Mouse (Mus musculus) ES-Bruce4 (cell line): ENCODE results near the gene Tra2b. TPM values are rescaled to one million over a fixed set of nuclear protein-coding genes. Genes with fewer than 3 reads are reported as not detected.

Source experiments
- H3K27ac ChIP-seq: 2 replicates; pipeline ENCODE4 v1.5.1; 2012; ENCODE audit warnings: low read length, inconsistent platforms; ENCODE audit not compliant: insufficient read depth
- H3K27me3 ChIP-seq: 2 replicates; pipeline ENCODE4 v1.6.1; 2012; ENCODE audit warnings: mild to moderate bottlenecking, low read length, inconsistent platforms; ENCODE audit not compliant: control insufficient read depth, poor library complexity, insufficient read depth, severe bottlenecking
- H3K36me3 ChIP-seq: 2 replicates; pipeline ENCODE4 v1.6.1; 2012; ENCODE audit warnings: inconsistent platforms, mild to moderate bottlenecking, low read length, moderate library complexity; ENCODE audit not compliant: control insufficient read depth, poor library complexity, insufficient read depth, severe bottlenecking
- H3K4me1 ChIP-seq: one replicate; pipeline ENCODE4 v1.8.1; 2011; ENCODE audit warnings: low read length; ENCODE audit not compliant: control insufficient read depth, insufficient read depth
- H3K4me3 ChIP-seq: 2 replicates; pipeline ENCODE4 v1.5.1; 2011; ENCODE audit warnings: low read depth, mild to moderate bottlenecking, low read length
- H3K9ac ChIP-seq: 2 replicates; pipeline ENCODE4 v1.6.1; 2012; ENCODE audit warnings: low read depth, mild to moderate bottlenecking, inconsistent platforms; ENCODE audit not compliant: poor library complexity, severe bottlenecking
- H3K9me3 ChIP-seq: replicated peaks from 2 replicates; pipeline ENCODE4 v1.6.1; 2012; ENCODE audit warnings: mild to moderate bottlenecking, low read length, inconsistent platforms; ENCODE audit not compliant: control insufficient read depth, poor library complexity, insufficient read depth, severe bottlenecking
- CTCF ChIP-seq: IDR thresholded peaks from one replicate; pipeline ENCODE4 v1.8.1; 2011; ENCODE audit warnings: low read depth, low read length
- EP300 ChIP-seq: IDR thresholded peaks from 2 replicates; pipeline ENCODE4 v1.6.1; 2011; ENCODE audit warnings: low read depth, low read length; ENCODE audit not compliant: insufficient read depth
- POLR2A ChIP-seq: IDR thresholded peaks from one replicate; pipeline ENCODE4 v1.8.1; 2011; ENCODE audit warnings: low read length; ENCODE audit not compliant: insufficient read depth
- polyA plus RNA-seq: library from polyadenylated mRNA; stranded (reverse); fragments of >200 nt; gene quantifications from 2 replicates; pipeline ENCODE4 v1.2.4, GENCODE M21; 2011; ENCODE audit warnings: low read depth; ENCODE audit not compliant: missing spikeins, insufficient read depth, insufficient read length

Gene Tra2b
- polyA plus RNA-seq, 1 experiment, result 380 TPM

- Histone ChIP-seq H3K4me1 (no peaks in the 10 kb centered on the region), H3K9me3 (peaks cover 20% of the 10 kb centered on the region), H3K4me3 (no peak overlapping the region), H3K9ac (no peak overlapping the region), H3K27me3 (no peaks in the 10 kb centered on the region), H3K36me3 (no peaks in the 10 kb centered on the region), H3K27ac (no peak overlapping the region)
- TF ChIP-seq CTCF (peak; percentile 52), EP300 (no peak)
These were observed 27.8 kb upstream of the Tra2b start for GRCm38 (mm10) chr16:22293600-22293999.

GRCm38 (mm10) chr16:22292394-22292793, 26.6 kb upstream of the Tra2b start:
- Histone ChIP-seq H3K9me3 (peaks cover 20% of the 10 kb centered on the region), H3K27ac (no peak overlapping the region), H3K9ac (no peak overlapping the region), H3K4me3 (no peak overlapping the region), H3K36me3 (no peaks in the 10 kb centered on the region), H3K27me3 (no peaks in the 10 kb centered on the region), H3K4me1 (no peaks in the 10 kb centered on the region)
- TF ChIP-seq POLR2A (no peak), CTCF (no peak), EP300 (no peak)

GRCm38 (mm10) chr16:22289643-22290042, 23.8 kb upstream of the Tra2b start:
- Histone ChIP-seq H3K4me1 (no peaks in the 10 kb centered on the region), H3K4me3 (no peak overlapping the region)

GRCm38 (mm10) chr16:22286996-22287395, 21.2 kb upstream of the Tra2b start:
- no peaks in the 10 kb centered on the region for H3K27me3 ChIP-seq
- no peaks in the 10 kb centered on the region for H3K36me3 ChIP-seq
- H3K9ac ChIP-seq, result no peak overlapping the region
- peaks cover 16% of the 10 kb centered on the region for H3K9me3 ChIP-seq
- TF ChIP-seq EP300 (no peak), POLR2A (no peak), CTCF (no peak)
- H3K4me3 ChIP-seq, result no peak overlapping the region
- no peaks in the 10 kb centered on the region for H3K4me1 ChIP-seq
- H3K27ac ChIP-seq, result no peak overlapping the region

More at GRCm38 (mm10) chr16:22289643-22290042, 23.8 kb upstream of the Tra2b start:
- Histone ChIP-seq H3K27me3 (no peaks in the 10 kb centered on the region), H3K9ac (no peak overlapping the region), H3K27ac (no peak overlapping the region), H3K36me3 (no peaks in the 10 kb centered on the region), H3K9me3 (peaks cover 20% of the 10 kb centered on the region)
- no peak for TF ChIP-seq EP300
- TF ChIP-seq CTCF, result no peak
- no peak for TF ChIP-seq POLR2A

- H3K4me1 ChIP-seq, result no peaks in the 10 kb centered on the region
- H3K9ac ChIP-seq, result no peak overlapping the region
- H3K4me3 ChIP-seq, result no peak overlapping the region
- no peaks in the 10 kb centered on the region for H3K36me3 ChIP-seq
- TF ChIP-seq EP300 (no peak), POLR2A (no peak), CTCF (no peak)
- H3K9me3 ChIP-seq, result peaks cover 67% of the 10 kb centered on the region
- no peaks in the 10 kb centered on the region for H3K27me3 ChIP-seq
- no peak overlapping the region for H3K27ac ChIP-seq
These were observed 10.7 kb upstream of the Tra2b start for GRCm38 (mm10) chr16:22276536-22276935.

- no peak overlapping the region for H3K27ac ChIP-seq
- H3K4me1 ChIP-seq, result no peaks in the 10 kb centered on the region
- no peak overlapping the region for H3K9ac ChIP-seq
- H3K4me3 ChIP-seq, result no peak overlapping the region
- TF ChIP-seq POLR2A (no peak), CTCF (no peak), EP300 (no peak)
- no peaks in the 10 kb centered on the region for H3K36me3 ChIP-seq
- H3K9me3 ChIP-seq, result peaks cover 64% of the 10 kb centered on the region
- H3K27me3 ChIP-seq, result no peaks in the 10 kb centered on the region
These were observed 9.3 kb upstream of the Tra2b start for GRCm38 (mm10) chr16:22275142-22275541.
